Mouse (Mus musculus): ENCODE results near the gene Sgsm1.
A peak's percentile ranks its signal among the peaks of the same experiment; 100 is the strongest.

The Sgsm1 gene

GRCm38 (mm10) chr5:113218617-113219235, 91.9 kb downstream of the Sgsm1 start:
- DNase-seq (ENCODE audit: low read depth, low spot score): no peak

GRCm38 (mm10) chr5:113217076-113217475, 93.5 kb downstream of the Sgsm1 start:
- no peak for DNase-seq (ENCODE audit: low read depth, low spot score)

GRCm38 (mm10) chr5:113216328-113216960, 94.1 kb downstream of the Sgsm1 start:
- no peak for DNase-seq (ENCODE audit: low read depth, low spot score)

- DNase-seq (ENCODE audit: low read depth, low spot score): peak; percentile 52
These were observed 95.0 kb downstream of the Sgsm1 start for GRCm38 (mm10) chr5:113215610-113216011.

GRCm38 (mm10) chr5:113214455-113214854, 96.1 kb downstream of the Sgsm1 start:
- no peak for DNase-seq (ENCODE audit: low read depth, low spot score)

- DNase-seq (ENCODE audit: low read depth, low spot score): no peak
These were observed 96.5 kb downstream of the Sgsm1 start for GRCm38 (mm10) chr5:113214041-113214440.

GRCm38 (mm10) chr5:113212156-113212835, 98.3 kb downstream of the Sgsm1 start:
- DNase-seq (ENCODE audit: low read depth, low spot score): no peak

GRCm38 (mm10) chr5:113210314-113210713, 100.3 kb downstream of the Sgsm1 start:
- no peak for DNase-seq (ENCODE audit: low read depth, low spot score)

- no peak for DNase-seq (ENCODE audit: low read depth, low spot score)
These were observed 100.7 kb downstream of the Sgsm1 start for GRCm38 (mm10) chr5:113209898-113210297.

- DNase-seq (ENCODE audit: low read depth, low spot score): no peak
These were observed 101.2 kb downstream of the Sgsm1 start for GRCm38 (mm10) chr5:113209401-113209750.

GRCm38 (mm10) chr5:113208622-113209400, 101.8 kb downstream of the Sgsm1 start:
- peak; percentile 46 for DNase-seq (ENCODE audit: low read depth, low spot score)

GRCm38 (mm10) chr5:113208048-113208447, 102.5 kb downstream of the Sgsm1 start:
- DNase-seq (ENCODE audit: low read depth, low spot score): no peak

- DNase-seq (ENCODE audit: low read depth, low spot score): no peak
These were observed 103.8 kb downstream of the Sgsm1 start for GRCm38 (mm10) chr5:113206670-113207352.

GRCm38 (mm10) chr5:113204193-113204592, 106.4 kb downstream of the Sgsm1 start:
- no peak for DNase-seq (ENCODE audit: low read depth, low spot score)

- no peak for DNase-seq (ENCODE audit: low read depth, low spot score)
These were observed 110.8 kb downstream of the Sgsm1 start for GRCm38 (mm10) chr5:113199772-113200134.

GRCm38 (mm10) chr5:113199126-113199771, 111.3 kb downstream of the Sgsm1 start:
- no peak for DNase-seq (ENCODE audit: low read depth, low spot score)

- no peak for DNase-seq (ENCODE audit: low read depth, low spot score)
These were observed 113.4 kb downstream of the Sgsm1 start for GRCm38 (mm10) chr5:113196916-113197794.

- DNase-seq (ENCODE audit: low read depth, low spot score): no peak
These were observed 114.7 kb downstream of the Sgsm1 start for GRCm38 (mm10) chr5:113195907-113196306.

GRCm38 (mm10) chr5:113195451-113195850, 115.1 kb downstream of the Sgsm1 start:
- peak; percentile 73 for DNase-seq (ENCODE audit: low read depth, low spot score)

GRCm38 (mm10) chr5:113193762-113194161, 116.8 kb downstream of the Sgsm1 start:
- no peak for DNase-seq (ENCODE audit: low read depth, low spot score)
